Mouse (Mus musculus) hindbrain, embryonic 12.5 days (tissue): ENCODE data around the gene Bcas2. TPM values are rescaled to one million over a fixed set of nuclear protein-coding genes. Genes with fewer than 3 reads are reported as not detected.
A peak's percentile ranks its signal among the peaks of the same experiment; 100 is the strongest.
"Not testable (repeated sequence)": the region's sequence is repeated elsewhere in the genome, so short reads cannot be mapped to it uniquely, and the experiment has no call there.

Experiments used
- ATAC-seq: fragments of 200-750 bp; cut with Nextera tagmentation; 2 replicates; pipeline ENCODE4 v1.8.0; 2017; ENCODE audit warnings: moderate TSS enrichment; ENCODE audit not compliant: low FRiP score
- H3K27ac ChIP-seq: fragments of 300-500 bp; sonication (generic); 2 replicates; pipeline ENCODE4 v1.5.1; 2016; ENCODE audit warnings: mild to moderate bottlenecking
- H3K27me3 ChIP-seq: fragments of 300-500 bp; sonication (generic); 2 replicates; pipeline ENCODE4 v1.6.1; 2016; ENCODE audit warnings: mild to moderate bottlenecking
- H3K36me3 ChIP-seq: fragments of 300-500 bp; sonication (generic); 2 replicates; pipeline ENCODE4 v1.6.1; 2016; ENCODE audit warnings: mild to moderate bottlenecking
- H3K4me1 ChIP-seq: fragments of 300-500 bp; sonication (generic); 2 replicates; pipeline ENCODE4 v1.6.1; 2016
- H3K4me2 ChIP-seq: fragments of 300-500 bp; sonication (generic); replicated peaks from 2 replicates; pipeline ENCODE4 v1.6.1; 2016; ENCODE audit warnings: mild to moderate bottlenecking
- H3K4me3 ChIP-seq: fragments of 300-500 bp; sonication (generic); 2 replicates; pipeline ENCODE4 v1.5.1; 2016; ENCODE audit warnings: mild to moderate bottlenecking
- H3K9ac ChIP-seq: fragments of 300-500 bp; sonication (generic); 2 replicates; pipeline ENCODE4 v1.6.1; 2016; ENCODE audit warnings: mild to moderate bottlenecking, moderate library complexity
- H3K9me3 ChIP-seq: fragments of 300-500 bp; sonication (generic); replicated peaks from 2 replicates; pipeline ENCODE4 v1.6.1; 2016; ENCODE audit warnings: mild to moderate bottlenecking
- WGBS: fragments of 180-500 bp; shearing (Covaris S2); methylation state at CpG from one replicate; pipeline ENCODE4 v1.1.7; 2016; 5-methylcytosine and 5-hydroxymethylcytosine counted together
- polyA plus RNA-seq: library from polyadenylated mRNA; unstranded; fragments of >200 nt; fragmentation: Nextera tagmentation; extraction: Ambion mirVana; gene quantifications from 2 replicates; pipeline ENCODE4 v1.2.1, GENCODE M21; 2016

Gene Bcas2
- polyA plus RNA-seq, 1 experiment from 2014 or later: 226 TPM

GRCm38 (mm10) chr3:103140095-103140838 lies 31.2 kb upstream of the Bcas2 start:
- not testable (repeated sequence) for H3K4me1 ChIP-seq, H3K9me3 ChIP-seq, H3K4me3 ChIP-seq, H3K4me2 ChIP-seq, H3K36me3 ChIP-seq, H3K9ac ChIP-seq, ATAC-seq, H3K27me3 ChIP-seq, H3K27ac ChIP-seq
- 73% methylated on average over 11 of the region's 11 CpGs for WGBS

- Histone ChIP-seq H3K4me2 (no peak overlapping the region), H3K9me3 (no peaks in the 10 kb centered on the region), H3K4me3 (no peak overlapping the region), H3K36me3 (no peaks in the 10 kb centered on the region), H3K27ac (no peak overlapping the region), H3K9ac (no peak overlapping the region), H3K4me1 (peaks cover 2% of the 10 kb centered on the region), H3K27me3 (no peaks in the 10 kb centered on the region)
- WGBS: 91% methylated on average over 11 of the region's 11 CpGs
- no peak for ATAC-seq
These were observed 30.2 kb upstream of the Bcas2 start for GRCm38 (mm10) chr3:103141287-103141686.

GRCm38 (mm10) chr3:103142366-103142765 lies 29.1 kb upstream of the Bcas2 start:
- Histone ChIP-seq H3K9me3 (no peaks in the 10 kb centered on the region), H3K4me1 (peaks cover 6% of the 10 kb centered on the region), H3K36me3 (no peaks in the 10 kb centered on the region), H3K9ac (no peak overlapping the region), H3K27ac (no peak overlapping the region), H3K27me3 (no peaks in the 10 kb centered on the region), H3K4me2 (no peak overlapping the region), H3K4me3 (no peak overlapping the region)
- WGBS: 81% methylated on average over 10 of the region's 10 CpGs
- no peak for ATAC-seq

- Histone ChIP-seq H3K4me3 (no peak overlapping the region), H3K27me3 (no peaks in the 10 kb centered on the region), H3K27ac (no peak overlapping the region), H3K9ac (no peak overlapping the region), H3K4me2 (no peak overlapping the region), H3K4me1 (peaks cover 6% of the 10 kb centered on the region), H3K36me3 (no peaks in the 10 kb centered on the region), H3K9me3 (no peaks in the 10 kb centered on the region)
- 85% methylated on average over 2 of the region's 2 CpGs for WGBS
- no peak for ATAC-seq
These were observed 26.1 kb upstream of the Bcas2 start for GRCm38 (mm10) chr3:103145336-103145735.

GRCm38 (mm10) chr3:103145791-103146190 lies 25.7 kb upstream of the Bcas2 start:
- H3K4me1 ChIP-seq: peaks cover 6% of the 10 kb centered on the region
- no peaks in the 10 kb centered on the region for H3K9me3 ChIP-seq
- H3K27ac ChIP-seq: no peak overlapping the region
- H3K36me3 ChIP-seq: no peaks in the 10 kb centered on the region
- no peak overlapping the region for H3K4me2 ChIP-seq
- no peak overlapping the region for H3K9ac ChIP-seq
- no peak for ATAC-seq
- WGBS: 84% methylated on average over 4 of the region's 4 CpGs
- no peak overlapping the region for H3K4me3 ChIP-seq
- no peaks in the 10 kb centered on the region for H3K27me3 ChIP-seq

- no peaks in the 10 kb centered on the region for H3K27me3 ChIP-seq
- no peak overlapping the region for H3K4me2 ChIP-seq
- no peak overlapping the region for H3K4me3 ChIP-seq
- no peaks in the 10 kb centered on the region for H3K9me3 ChIP-seq
- no peak overlapping the region for H3K9ac ChIP-seq
- WGBS: 66% methylated on average over 23 of the region's 23 CpGs
- no peak overlapping the region for H3K27ac ChIP-seq
- no peaks in the 10 kb centered on the region for H3K36me3 ChIP-seq
- H3K4me1 ChIP-seq: peaks cover 6% of the 10 kb centered on the region
- ATAC-seq: no peak
These were observed 24.9 kb upstream of the Bcas2 start for GRCm38 (mm10) chr3:103146330-103147166.

GRCm38 (mm10) chr3:103147775-103148174 lies 23.7 kb upstream of the Bcas2 start:
- Histone ChIP-seq H3K4me1 (peaks cover 6% of the 10 kb centered on the region), H3K4me2 (no peak overlapping the region), H3K27me3 (no peaks in the 10 kb centered on the region), H3K9me3 (no peaks in the 10 kb centered on the region), H3K36me3 (no peaks in the 10 kb centered on the region), H3K4me3 (no peak overlapping the region), H3K9ac (no peak overlapping the region), H3K27ac (no peak overlapping the region)
- no peak for ATAC-seq
- 84% methylated on average over 4 of the region's 4 CpGs for WGBS

- no peak overlapping the region for H3K4me3 ChIP-seq
- H3K27me3 ChIP-seq: no peaks in the 10 kb centered on the region
- H3K4me1 ChIP-seq: peaks cover 6% of the 10 kb centered on the region
- no peak overlapping the region for H3K27ac ChIP-seq
- H3K9me3 ChIP-seq: no peaks in the 10 kb centered on the region
- no peak for ATAC-seq
- no peaks in the 10 kb centered on the region for H3K36me3 ChIP-seq
- H3K4me2 ChIP-seq: no peak overlapping the region
- 82% methylated on average over 10 of the region's 10 CpGs for WGBS
- H3K9ac ChIP-seq: no peak overlapping the region
These were observed 22.5 kb upstream of the Bcas2 start for GRCm38 (mm10) chr3:103148941-103149340.

- no peak for ATAC-seq
- Histone ChIP-seq H3K4me2 (no peak overlapping the region), H3K9ac (no peak overlapping the region), H3K9me3 (no peaks in the 10 kb centered on the region), H3K36me3 (no peaks in the 10 kb centered on the region), H3K4me1 (no peaks in the 10 kb centered on the region), H3K27me3 (no peaks in the 10 kb centered on the region), H3K4me3 (no peak overlapping the region), H3K27ac (no peak overlapping the region)
These were observed 17.7 kb upstream of the Bcas2 start for GRCm38 (mm10) chr3:103153761-103154160.

GRCm38 (mm10) chr3:103159232-103159900 lies 12.1 kb upstream of the Bcas2 start:
- H3K4me3 ChIP-seq: no peak overlapping the region
- no peaks in the 10 kb centered on the region for H3K27me3 ChIP-seq
- H3K36me3 ChIP-seq: no peaks in the 10 kb centered on the region
- ATAC-seq: no peak
- H3K9me3 ChIP-seq: no peaks in the 10 kb centered on the region
- H3K27ac ChIP-seq: no peak overlapping the region
- H3K9ac ChIP-seq: no peak overlapping the region
- 66% methylated on average over 3 of the region's 3 CpGs for WGBS
- no peaks in the 10 kb centered on the region for H3K4me1 ChIP-seq
- no peak overlapping the region for H3K4me2 ChIP-seq

- peaks cover 10% of the 10 kb centered on the region for H3K36me3 ChIP-seq
- no peak overlapping the region for H3K4me2 ChIP-seq
- 14% methylated on average over 4 of the region's 4 CpGs for WGBS
- H3K4me1 ChIP-seq: peaks cover 11% of the 10 kb centered on the region
- no peak for ATAC-seq
- H3K27ac ChIP-seq: no peak overlapping the region
- no peak overlapping the region for H3K4me3 ChIP-seq
- H3K9me3 ChIP-seq: no peaks in the 10 kb centered on the region
- H3K9ac ChIP-seq: no peak overlapping the region
- no peaks in the 10 kb centered on the region for H3K27me3 ChIP-seq
These were observed 1.7 kb upstream of the Bcas2 start for GRCm38 (mm10) chr3:103169771-103170170.

- Histone ChIP-seq H3K27ac (no peak overlapping the region), H3K9ac (peak overlapping the region; percentile 82), H3K27me3 (no peaks in the 10 kb centered on the region), H3K4me2 (peak overlapping the region; percentile 83), H3K4me1 (peaks cover 11% of the 10 kb centered on the region), H3K36me3 (peaks cover 34% of the 10 kb centered on the region), H3K4me3 (peak overlapping the region; percentile 83), H3K9me3 (no peaks in the 10 kb centered on the region)
- WGBS: 64% methylated on average over 5 of the region's 5 CpGs
- no peak for ATAC-seq
These were observed 1.2 kb downstream of the Bcas2 start for GRCm38 (mm10) chr3:103172615-103173014.
